Mouse (Mus musculus): ENCODE data around the gene Ears2.
"Not testable (repeated sequence)": the region's sequence is repeated elsewhere in the genome, so short reads cannot be mapped to it uniquely, and the experiment has no call there.

Ears2 gene

DNA sequence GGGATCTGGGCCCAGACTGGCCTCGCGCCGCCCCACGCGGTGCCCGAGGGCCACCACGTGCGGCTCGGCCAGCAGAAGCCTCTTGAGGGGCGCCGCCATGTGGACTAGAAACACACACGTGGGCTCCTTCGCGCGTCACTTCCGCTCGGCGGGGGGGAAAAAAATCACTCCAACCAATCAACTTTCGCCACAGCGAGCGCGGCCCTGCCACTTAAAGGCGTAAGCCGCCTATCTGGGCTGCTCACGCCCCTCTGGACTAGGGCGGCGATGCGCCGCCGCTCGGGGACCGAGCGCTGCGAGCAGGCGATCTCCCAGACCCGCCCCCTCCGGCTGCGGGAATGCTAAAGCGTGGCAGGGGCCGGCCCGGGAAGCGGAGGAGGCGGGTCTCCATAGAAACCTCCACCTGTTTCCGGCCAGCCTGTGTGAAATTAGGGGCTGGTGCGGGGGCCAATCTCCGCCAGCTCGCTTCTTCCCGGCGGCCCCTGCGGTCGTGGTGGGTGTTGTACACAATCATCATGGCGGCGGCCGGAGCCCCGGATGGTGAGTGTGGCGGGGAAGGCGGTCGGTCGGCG is at the start of gene Ears2, which contains the start of gene Ubfd1:
Gene Ears2 (minus strand): TSS at position 319 of the 572 bp plus-strand sequence.
Gene Ubfd1 (plus strand): TSS at position 231 of the 572 bp plus-strand sequence.
- peak; percentile 92 for DNase-seq (ENCODE audit: low read depth)

DNA sequence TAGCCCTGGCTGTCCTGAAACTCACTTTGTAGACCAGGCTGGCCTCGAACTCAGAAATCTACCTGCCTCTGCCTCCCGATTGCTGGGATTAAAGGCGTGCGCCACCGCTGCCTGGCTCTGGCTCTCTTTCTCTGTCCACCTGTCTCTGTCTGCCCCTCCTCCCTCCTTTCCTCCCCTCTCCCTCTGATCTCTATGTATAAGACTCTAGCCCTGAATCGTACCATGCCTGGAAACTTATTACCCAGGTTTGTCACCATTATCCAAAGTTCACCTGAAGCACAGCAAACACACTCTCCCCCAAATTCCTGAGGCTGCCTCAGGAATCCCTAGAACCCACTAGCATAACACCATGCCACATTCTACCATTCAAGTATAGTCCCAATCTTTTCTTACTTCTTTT is 41.1 kb upstream of the Ears2 start:
- DNase-seq (ENCODE audit: low read depth): no peak

DNA sequence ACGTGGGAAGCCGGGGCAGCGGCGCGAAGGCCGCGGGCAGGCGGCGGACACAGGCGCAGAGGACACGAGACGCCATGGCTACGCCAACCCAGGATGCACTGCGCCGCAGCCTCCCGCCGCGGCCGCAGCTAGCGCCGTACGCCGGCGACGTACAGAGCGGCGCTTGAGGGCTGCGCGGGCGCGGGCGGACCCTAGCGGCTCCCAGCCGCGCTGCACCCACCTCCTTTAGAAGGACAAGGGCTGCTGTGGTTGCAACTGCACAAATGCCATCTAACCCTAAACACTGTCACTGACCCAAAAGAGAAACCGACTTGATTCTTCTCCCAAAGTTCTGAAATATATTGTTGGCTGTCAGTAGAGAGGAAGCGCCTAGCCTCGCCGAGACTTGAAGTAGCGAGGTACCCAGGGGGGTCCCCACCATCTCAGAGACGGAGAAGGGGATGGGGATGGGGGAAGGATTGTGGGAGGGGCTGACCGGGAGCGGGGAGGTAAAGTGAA is 34.7 kb upstream of the Ears2 start, which contains the start of gene Ndufab1:
Gene Ndufab1 (minus strand): TSS at position 140 of the 498 bp plus-strand sequence.
- peak; percentile 80 for DNase-seq (ENCODE audit: low read depth)

DNA sequence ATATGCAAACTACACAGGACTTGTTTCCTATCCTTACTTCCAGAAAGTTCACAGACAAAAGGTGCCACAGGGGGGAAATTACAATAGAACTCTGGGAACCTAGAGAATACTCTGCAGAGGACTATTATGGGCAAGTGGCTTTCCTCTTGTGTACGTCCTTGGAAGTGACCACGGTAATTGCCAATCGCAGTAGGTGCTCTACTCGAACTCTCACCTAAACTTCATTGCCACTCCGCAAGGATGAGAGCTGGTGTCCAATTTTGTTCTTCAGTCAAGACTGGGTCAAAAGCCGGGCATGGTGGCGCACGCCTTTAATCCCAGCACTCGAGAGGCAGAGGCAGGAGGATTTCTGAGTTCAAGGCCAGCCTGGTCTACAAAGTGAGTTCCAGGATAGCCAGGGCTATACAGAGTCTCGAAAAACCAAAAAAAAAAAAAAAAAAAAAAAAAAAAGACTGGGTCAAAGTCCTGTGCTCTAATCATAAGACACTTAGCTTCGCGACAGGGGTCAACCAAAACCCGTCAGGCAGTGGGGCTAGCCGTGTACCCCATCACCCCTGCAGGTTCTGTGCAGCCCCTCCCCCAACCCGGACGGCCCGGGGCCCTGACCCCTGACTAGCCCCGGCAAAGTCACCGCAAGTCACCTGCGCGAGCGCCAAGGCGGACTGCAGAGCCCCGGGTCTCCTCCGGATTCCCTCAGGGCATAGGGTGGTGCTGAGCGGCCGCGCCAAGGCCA is 34.1 kb upstream of the Ears2 start:
- not testable (repeated sequence) for DNase-seq (ENCODE audit: low read depth)

DNA sequence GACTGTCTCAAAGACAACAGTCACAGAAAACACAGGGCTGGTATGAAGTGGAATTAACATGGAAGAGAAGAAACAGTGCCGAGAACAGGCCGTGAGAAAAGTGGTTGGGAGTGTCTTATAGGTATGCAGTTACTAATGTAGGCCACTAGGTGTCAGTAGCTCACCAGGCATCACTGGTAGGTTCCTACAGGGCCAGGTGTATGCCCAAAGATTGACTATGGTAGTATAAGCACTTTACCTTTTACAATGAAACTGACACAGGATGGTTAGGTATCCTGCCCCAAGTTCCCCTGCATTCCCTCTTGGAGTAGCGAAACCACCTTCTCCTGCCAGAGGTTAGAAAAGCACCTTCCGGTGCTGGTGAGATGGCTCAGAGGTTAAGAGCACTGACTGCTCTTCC is 32.2 kb upstream of the Ears2 start:
- peak; percentile 48 for DNase-seq (ENCODE audit: low read depth)

DNA sequence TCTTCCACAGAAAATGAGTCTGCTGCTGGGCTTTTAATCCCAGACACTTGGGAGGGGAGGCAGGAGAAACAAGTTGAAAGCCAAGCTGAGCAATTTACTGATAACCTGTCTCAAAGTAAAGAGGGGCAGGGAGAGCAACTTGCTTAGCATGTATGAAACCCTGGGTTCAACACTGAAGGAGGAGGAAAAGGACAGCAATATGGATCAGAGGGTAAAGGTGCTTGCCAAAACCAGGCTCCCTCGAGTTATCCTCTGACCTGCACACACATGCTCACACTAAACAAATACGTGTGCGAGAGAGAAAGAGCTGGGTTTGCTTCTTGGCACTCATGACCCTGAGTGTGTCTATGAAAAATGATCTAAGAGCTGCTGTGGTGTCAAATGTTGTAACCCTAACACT is 30.9 kb upstream of the Ears2 start:
- no peak for DNase-seq (ENCODE audit: low read depth)

DNA sequence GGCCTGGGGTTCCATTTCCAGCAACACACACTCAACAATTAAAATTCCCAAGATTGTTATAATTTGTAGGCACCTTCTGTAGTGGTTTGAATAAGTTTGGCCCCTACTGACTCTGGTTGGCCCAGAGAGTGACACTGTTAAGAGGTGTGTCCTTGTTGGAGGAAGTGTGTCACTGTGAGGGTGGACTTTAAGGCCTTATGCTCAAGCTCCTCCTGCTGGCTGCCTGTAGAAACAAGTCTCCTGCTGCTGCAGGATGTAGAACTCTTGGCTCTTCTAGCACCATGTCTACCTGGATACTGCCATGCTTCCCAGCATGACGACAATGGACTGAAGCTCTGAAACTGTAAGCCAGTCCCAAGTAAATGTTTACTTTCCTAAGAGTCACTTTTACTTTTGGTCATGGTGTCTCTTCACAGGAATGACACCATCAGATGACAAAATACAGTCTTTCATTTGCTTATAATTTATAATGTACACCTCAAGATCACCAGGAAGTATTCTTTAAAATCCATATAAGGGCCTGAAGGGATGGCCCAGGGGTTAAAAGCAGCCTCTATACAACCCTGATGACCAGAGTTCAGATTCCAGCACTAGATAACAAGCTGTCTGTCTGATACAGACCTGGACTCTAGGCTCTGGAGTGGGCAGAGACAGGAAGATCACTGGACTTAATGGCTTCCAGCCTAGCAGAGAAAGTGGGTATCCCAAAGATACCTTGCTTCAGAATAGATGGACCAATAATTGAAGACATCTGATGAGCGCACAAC is 27.7 kb upstream of the Ears2 start:
- DNase-seq (ENCODE audit: low read depth): no peak

DNA sequence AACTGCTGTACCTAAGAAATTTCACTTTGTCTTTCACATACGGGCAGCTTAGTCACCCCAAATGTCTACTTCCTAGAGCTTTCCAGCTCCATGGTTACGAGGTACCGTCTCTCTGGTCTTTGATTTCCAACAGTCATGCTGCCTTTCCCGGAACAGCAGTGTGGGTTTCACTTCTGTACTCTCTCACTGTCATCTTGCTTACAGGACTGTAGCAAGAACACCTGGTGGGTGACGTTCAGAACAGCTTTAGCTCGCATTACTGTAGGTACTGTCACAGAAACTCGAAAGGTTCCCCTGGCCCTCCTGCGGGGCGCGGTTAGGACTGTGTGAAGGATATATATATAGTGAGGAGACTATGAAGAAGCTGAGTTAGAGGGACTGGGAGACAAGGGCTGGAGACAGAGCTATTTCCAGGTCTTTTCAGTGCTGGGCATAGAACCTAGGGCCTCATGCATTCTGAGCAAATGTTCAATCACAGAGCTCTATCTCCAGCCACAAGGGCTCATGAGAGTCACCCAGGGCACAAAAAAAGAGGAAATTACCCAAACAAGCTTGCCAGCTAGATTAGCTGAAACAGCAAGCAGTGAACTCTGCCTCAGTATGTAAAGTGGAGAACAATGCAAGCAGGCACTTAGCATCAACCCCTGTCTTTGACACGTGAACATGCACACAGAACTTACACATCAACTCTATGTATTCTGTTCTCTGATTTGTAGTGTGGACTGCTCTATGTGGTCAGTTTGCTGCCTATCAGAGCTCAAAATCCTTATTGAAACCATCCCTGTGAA is 20.3 kb upstream of the Ears2 start:
- no peak for DNase-seq (ENCODE audit: low read depth)

DNA sequence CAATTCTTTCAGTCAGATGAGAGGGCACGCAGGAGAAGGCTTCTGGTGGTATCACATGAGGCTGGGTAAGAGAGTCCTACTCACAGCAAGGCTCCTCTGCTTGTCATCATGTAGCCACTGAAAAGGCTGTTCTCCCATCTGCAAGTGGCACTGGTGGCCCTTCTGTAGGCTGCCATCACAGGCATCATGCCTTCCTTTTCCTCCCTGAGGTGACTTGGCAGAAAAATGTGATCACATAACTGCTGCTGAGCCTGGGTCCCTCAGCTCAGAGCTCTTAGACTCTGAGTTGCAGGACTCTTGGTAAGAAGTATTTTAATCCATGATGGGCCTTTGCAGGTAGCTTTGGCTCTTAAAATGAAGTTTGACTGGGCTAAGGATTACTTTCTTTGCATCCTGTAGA is 14.0 kb upstream of the Ears2 start:
- DNase-seq (ENCODE audit: low read depth): no peak

DNA sequence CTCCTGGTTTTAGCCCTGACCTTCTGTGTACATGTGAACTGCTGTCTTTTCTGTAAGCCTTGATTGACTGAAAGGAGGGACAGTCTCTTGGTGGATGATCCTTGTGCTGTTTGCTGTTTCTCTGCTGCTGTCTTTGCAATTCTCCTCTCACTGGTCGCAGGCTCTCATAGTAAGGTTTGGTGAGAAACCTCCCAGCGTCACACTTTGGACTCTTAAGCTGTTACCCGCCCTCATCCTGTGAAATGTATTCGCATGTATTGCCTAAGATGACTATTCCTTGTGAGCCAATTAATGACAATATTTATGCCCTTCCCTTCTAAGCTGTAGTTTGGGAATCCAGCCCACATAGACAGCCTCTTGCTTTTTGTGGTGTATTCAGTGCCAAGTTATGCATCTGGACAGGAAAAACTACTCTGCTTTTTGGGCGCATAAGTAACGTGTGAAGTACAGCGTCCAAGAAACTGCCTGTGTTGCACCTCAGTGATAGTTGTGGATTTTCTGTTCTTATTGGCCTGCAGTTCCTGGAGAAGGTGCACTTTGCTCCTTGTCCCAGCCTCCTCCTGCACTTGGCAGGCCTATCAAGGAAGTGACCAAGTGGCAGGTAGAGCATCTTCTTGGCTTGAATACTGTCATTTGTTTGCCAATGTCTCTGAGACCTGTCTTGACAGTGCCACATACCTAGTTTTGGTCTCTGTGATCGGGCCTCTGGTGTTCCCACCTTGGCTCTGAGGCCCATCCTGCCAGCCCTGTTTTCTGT is 12.9 kb upstream of the Ears2 start:
- no peak for DNase-seq (ENCODE audit: low read depth)

DNA sequence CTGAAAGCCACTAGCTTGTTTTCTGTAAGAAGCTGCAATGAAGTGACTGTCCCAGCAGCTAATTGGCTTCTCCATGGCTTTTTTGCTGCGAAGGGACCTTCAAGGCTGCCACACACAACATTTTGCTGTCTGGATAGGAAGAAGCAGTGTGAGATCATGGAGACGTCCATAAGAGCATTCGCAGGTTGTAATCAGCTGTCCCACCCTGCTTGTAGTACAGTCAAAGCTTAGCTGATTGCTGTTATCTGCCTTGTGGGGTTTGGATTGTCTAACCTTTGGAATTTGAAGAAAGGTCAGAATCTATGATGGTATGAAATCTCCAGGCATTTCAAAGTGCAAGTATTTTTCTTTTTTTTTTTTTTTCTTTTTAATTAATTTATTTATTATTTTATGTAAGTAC is 7.3 kb upstream of the Ears2 start:
- peak; percentile 34 for DNase-seq (ENCODE audit: low read depth)

DNA sequence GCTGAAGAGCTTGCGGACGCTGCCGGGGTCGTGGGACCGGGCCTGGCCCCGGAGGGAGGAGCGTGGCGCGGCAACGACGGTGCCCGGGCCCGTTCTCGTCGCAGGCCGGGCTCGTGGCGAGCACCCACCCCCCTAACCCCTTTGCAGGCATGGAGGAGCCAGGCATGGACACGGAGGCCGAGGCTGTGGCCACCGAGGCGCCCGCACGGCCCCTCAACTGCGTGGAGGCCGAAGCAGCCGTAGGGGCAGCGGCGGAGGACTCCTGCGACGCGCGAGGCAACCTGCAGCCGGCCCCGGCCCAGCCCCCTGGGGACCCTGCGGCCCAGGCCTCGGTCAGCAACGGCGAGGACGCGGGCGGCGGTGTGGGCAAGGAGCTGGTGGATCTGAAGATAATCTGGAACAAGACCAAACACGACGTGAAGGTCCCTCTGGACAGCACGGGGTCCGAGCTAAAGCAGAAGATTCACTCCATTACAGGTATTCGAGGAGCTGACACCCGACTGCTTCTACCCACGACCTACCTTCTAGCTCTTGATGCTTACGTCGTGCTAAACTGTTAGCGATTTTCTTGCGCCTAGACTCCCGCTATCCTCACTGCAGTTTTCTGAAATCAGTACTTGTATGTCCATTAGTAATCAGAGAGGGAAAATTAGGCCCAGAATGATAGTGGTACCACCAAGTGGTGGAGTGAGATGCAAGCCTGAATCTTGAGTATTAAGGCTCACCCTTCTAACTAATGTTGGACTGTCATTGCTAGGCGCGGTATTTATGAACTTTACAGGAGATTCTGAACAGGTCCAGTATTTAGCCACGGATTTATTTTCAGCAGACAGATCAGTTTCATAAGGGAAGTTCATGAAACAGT is 686 bp upstream of the Ears2 start:
- peak; percentile 21 for DNase-seq (ENCODE audit: low read depth)

DNA sequence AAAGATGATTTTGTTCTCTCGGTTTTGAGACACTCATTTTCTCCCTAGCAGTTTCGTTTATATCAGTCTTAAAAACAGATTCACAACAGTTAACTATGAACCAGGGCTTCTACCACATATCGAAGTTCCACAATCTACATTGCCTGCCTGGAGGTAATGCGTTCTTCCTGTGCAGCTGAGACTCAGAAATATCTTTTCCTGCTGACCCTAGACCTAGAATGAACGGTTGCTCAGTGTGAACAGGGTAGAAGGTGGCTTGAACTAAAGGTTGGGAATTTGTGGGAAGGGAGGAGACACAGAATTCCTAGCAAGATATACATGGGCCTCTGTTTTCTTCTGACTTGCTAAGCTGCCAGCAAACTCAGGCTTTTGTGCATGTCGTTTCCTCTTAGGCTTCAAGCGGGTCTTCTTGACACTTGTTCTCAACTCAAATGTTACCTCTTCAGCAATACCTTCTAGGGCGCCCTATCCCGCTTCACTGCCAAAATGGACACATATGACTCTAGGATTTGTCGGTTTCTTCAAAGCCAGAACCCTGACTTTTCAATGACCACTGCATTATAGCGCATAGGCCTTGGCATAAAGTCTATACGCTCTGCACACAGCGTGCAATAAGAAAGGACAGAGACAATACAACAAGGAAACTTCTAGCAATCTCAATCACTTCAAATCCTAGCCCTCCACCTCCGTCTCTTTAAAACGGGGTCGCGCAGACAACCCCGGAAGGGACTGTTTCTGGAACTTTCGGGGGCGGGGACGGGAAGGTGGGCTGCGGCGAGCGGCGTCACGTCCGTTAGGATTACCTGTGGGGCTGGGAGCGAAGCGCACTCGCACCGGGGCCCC is 740 bp downstream of the Ears2 start:
- peak; percentile 22 for DNase-seq (ENCODE audit: low read depth)

DNA sequence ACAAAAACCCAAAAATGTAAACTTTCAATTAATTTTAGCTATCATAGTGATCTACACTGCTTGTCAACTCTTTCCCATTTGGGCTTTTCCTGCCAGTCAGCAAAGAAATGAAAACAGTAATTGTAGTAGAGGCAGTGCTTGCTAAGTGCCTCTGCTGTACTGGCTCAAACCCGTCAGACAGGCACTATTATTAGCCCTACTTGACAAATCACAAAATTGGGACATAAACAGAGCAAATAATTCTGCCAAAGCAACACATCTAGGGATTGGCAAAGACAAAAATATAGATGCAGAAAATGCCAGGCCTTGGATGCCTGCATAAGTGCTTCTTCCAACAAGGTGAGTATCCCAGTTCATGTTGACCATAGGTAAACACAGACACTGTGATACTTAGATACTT is 1.4 kb downstream of the Ears2 start:
- no peak for DNase-seq (ENCODE audit: low read depth)

DNA sequence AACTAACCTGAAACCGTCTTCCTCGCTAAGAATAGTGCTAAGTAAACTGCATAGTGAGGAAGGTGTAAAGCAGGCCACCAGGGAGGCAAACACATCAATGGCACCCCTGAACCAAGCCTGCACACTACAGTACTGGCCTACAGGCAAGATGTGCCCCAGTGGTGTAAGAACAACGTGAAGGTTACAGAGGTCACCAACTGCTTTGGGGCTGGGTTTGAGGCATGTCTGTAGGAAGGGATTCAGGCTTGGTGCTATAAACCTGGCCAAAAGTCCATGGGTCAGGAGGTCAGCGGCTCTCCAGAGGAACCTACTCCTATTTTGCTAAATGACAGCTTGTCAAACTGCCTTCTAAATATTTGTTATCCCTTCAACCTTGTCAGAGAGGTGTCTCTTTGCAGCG is 10.4 kb downstream of the Ears2 start:
- DNase-seq (ENCODE audit: low read depth): no peak

DNA sequence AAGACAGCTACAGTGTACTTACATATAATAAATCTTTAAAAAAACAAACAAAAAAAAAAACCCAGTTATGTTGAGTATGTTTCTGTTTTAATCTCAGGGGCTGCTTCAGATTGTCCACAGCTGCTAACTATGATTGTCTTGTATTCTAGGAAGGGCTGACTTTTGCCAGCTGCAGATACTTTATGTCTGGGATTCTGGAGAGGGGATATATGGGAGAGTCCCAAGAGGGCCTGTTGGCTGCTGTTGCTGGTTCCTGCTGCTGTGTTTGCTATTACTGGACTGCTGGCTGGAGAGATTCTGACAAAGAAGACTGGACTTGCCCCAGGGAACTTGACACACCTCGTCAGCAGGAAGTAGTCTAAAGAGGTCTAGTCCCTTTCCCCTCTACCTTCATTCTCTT is 16.2 kb downstream of the Ears2 start:
- no peak for DNase-seq (ENCODE audit: low read depth)

DNA sequence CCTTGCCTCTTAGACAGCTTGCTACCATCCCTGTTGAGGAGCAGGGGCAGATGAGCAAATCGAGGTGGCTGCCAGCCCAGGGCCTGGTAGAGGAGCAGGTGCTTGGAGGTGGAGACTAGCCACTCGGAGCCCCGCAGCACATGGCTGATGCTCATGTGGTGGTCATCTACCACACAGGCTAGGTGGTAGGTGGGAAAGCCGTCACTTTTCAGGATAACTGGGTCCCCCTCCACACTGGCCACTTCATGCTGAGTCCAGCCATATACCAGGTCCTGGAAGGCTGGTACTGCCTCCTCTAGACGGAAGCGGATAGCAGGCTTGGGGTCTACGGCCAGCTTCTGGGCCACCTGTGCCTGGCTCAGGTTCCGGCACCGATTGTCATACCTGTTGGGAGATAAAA is 18.9 kb downstream of the Ears2 start:
- no peak for DNase-seq (ENCODE audit: low read depth)

DNA sequence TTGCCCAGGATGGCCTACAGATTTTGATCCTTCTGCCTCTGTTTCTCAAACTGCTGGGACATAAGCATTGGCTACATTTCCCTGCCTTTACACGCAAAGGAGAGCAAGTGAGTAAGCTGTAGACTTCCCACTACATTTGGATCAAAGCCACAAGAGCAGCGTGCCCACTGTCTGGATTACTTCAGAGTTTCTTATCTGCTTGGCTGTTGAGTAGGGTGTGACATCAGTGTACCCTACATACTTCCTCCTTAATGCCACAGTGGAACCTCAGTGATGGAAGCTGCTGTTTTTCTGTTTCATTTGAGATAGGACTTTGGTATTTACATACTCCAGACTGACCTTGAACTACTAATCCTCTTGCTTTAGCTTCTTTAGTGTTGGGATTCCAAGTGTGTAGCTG is 20.2 kb downstream of the Ears2 start:
- no peak for DNase-seq (ENCODE audit: low read depth)

DNA sequence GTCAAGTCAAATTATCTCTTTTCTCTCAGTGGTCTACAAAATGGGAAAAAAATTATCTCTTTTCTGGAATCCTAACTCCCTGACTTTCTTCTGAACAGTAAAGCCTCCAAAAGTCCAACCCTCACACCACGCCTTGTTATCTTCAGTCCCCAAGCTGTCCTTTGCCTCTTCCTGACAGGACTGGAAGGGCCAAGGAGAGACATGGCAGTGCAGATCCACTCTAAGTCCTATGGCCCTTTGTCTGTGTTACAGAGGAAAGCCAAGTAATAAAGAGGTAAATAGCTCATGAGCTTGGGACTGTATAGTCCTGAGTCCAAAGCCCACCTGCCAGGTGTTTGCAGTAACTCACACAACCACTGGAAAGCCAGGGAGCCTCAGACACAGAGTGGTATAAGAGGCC is 21.4 kb downstream of the Ears2 start:
- DNase-seq (ENCODE audit: low read depth): no peak

Measured in c-Kit-positive CD71-positive TER-119-negative erythroid progenitor cells, embryonic 14.5 days (primary cell).